Mouse (Mus musculus) embryonic fibroblast, embryonic 13.5 days (primary cell): ENCODE measurements around the gene Ppp3r2.

Source experiments
- CTCF ChIP-seq: IDR thresholded peaks from 2 replicates; pipeline ENCODE4 v1.5.1; 2011; ENCODE audit warnings: mild to moderate bottlenecking, control low read depth, low read length, moderate library complexity, borderline replicate concordance; ENCODE audit not compliant: insufficient read depth
- POLR2A ChIP-seq: IDR thresholded peaks from 2 replicates; pipeline ENCODE4 v1.6.1; 2011; ENCODE audit warnings: low read depth, mild to moderate bottlenecking, control low read depth, low read length, moderate library complexity

GRCm38 (mm10) chr4:49691405-49692194 lies 9.8 kb upstream of the Ppp3r2 start:
- TF ChIP-seq POLR2A: no peak
- no peak for TF ChIP-seq CTCF
